Mouse (Mus musculus) brain, embryonic 18.5 days (tissue): ENCODE results near the gene Junb.

ENCODE experiments used
- DNase-seq: peaks from one replicate; pipeline ENCODE4 v3.0.0-alpha.2; 2012; ENCODE audit warnings: low read depth, low spot score

Junb gene

DNA sequence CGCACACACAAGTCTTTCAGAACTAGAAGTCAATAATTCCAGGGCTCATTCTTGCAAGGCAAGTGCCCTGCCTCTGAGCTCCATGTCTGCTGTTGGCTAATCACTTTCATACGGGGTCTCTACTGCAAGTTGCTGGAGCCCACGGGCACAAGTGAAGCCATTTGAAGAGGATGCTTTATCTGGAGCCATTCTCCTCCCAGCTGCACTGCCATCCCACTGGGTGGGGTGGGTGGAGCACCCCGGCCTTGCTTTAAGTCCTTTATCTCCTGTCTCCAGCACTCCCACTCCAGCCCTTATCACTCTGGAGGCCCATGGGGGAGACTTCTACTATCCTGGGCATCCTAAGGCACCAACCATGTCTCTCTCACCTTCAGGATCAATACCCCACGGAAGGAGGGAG lies 7.6 kb downstream of the Junb start:
- no peak for DNase-seq

GRCm38 (mm10) chr8:84970135-84970790 lies 8.3 kb downstream of the Junb start:
- no peak for DNase-seq

- no peak for DNase-seq
Measured at GRCm38 (mm10) chr8:84969241-84970134, 9.0 kb downstream of the Junb start, which contains the start of the genes Gm49661, Prdx2 and Rnaseh2a. Gene Gm49661, minus strand, starts transcription at chr8:84969433. Gene Prdx2, plus strand, starts transcription at chr8:84969587. Gene Rnaseh2a, minus strand, starts transcription at chr8:84969767.

DNA sequence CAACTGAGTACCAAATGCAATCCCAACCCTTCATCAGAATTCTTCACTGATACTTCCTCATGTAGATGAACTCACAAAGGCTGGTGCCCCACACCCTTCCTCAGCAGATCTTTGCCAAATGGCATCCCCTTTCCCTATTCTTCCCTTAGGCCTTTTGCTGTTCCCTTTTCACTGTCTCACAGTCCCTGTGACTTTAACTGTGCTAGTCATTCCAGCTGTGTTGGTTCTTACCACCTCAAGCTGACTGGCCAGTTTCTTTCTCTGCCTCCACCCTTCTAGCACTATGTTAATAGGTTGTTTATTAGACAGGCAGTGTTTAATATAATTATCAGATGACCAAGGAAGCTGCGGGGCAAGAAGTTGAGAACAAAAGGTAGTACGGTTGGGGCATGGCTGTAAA lies 9.9 kb downstream of the Junb start:
- DNase-seq: no peak

GRCm38 (mm10) chr8:84967532-84968304 lies 10.8 kb downstream of the Junb start:
- no peak for DNase-seq

DNA sequence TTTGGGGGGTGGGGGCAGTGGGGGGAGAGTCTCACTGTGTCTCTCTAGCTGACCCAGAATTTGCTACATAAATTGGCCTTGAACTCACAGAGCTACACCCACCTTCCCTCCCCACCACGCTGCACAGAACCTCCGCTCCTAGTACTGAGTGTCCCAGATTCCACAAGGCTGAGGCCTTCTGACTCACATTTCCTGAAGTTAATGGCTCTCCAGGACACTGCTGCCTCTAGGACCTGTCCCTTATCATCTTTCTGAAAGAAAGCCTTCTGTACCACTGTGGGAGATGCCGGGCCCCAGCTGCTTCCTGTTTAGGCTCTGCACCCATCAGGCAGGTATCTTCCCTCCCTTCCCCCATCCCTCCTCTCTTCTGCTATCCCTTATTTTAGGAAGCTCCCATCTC lies 11.9 kb downstream of the Junb start:
- DNase-seq: no peak

DNA sequence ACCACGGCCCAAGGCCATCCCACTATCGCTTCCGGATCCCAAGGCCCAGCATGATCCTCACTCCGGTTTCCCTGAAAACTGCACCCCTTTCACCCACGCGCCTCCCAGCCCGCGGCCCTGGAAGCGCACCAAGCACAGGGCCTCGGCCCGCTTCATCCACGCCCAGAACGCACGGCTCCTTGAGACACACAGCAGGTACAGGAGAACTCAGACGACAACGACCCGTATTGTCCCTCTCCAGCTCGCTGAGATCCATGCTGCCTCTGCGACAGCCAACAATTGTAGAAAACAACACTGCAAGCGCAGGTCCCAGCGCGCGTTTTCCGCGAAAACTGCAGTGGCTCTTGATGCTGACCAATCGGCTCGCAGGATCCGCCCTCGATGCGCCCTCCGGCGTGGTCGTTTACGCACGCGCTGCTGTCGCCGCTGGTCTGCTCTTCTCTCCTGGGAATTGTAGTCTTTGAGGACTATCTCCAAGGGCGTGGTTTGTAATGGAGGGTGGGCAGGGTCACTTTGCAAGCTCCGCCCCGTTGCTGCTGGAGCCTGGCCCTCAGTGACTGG lies 12.7 kb downstream of the Junb start:
- DNase-seq: peak; percentile 93

GRCm38 (mm10) chr8:84963952-84964351 lies 14.6 kb downstream of the Junb start:
- DNase-seq: no peak

DNA sequence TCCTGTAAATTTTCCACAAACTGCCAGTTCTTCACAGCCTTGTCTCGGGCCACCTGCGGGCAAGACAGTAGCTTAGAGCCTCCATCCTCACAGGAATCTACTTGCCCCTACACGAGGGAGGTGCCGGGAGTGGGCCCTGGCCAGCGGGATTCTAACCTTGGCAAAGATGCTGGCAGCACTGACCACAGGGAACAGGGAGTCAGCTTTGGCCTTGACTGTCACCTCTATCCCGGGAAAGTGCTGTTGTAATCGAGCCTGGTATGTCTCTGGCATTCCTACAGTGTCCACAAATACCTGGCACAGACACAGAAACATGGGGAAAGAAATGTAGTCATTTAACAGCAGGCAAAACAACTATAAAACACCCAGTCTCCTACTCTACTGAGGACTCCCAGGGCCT lies 18.7 kb downstream of the Junb start:
- no peak for DNase-seq

DNA sequence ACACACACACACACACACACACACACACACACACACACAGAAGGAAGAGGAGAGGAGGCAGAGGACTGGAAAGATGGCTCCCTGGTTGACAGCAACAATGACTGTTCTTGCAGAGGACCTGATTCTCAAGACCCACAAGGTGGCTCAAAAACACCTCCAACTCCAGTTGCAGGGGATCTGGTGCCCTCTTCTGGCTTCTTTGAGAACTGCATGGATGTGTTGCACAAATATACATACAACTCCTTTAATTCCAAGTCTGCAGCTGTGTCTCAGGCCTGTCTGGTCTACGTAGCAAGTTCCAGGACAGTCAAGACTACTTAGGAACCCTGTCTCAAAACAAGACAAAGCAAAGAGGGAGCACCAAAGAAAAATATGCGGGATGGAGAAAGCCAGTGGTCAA lies 21.8 kb downstream of the Junb start:
- DNase-seq: no peak

DNA sequence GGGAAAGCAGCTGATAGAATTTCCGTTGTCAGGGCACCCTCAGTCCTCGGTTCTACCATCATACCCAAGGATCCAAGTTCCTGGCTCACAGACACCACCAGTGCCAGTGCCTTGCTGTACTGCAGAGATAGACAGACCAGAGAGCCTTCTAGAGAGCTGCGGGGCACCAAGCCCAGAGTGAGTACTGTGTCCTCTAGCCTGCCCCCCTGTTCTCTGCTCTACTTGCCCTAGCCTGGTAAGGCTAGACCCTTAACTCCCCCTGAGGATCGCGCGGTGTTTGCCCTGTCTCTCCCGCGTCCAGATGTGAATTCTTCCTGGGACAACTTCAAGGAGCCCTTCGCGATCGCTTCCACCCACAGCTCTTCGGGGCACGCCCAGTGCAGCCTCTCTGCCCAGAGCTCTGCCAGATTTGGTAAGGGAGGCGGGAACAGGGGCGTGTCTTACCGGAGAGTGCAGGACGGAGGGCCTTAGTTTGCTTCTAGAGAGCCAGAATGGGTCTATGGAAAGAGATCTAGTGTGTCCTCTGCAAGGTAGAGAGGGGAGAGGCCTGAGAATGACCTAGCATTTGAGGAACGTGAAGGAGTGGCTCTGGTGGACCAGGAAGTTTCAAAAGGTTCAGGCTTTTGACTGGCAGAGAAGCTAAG lies 25.8 kb downstream of the Junb start:
- no peak for DNase-seq

GRCm38 (mm10) chr8:84949753-84950152 lies 28.8 kb downstream of the Junb start:
- DNase-seq: no peak

- DNase-seq: no peak
Measured at GRCm38 (mm10) chr8:84947241-84947545, 31.3 kb downstream of the Junb start.

DNA sequence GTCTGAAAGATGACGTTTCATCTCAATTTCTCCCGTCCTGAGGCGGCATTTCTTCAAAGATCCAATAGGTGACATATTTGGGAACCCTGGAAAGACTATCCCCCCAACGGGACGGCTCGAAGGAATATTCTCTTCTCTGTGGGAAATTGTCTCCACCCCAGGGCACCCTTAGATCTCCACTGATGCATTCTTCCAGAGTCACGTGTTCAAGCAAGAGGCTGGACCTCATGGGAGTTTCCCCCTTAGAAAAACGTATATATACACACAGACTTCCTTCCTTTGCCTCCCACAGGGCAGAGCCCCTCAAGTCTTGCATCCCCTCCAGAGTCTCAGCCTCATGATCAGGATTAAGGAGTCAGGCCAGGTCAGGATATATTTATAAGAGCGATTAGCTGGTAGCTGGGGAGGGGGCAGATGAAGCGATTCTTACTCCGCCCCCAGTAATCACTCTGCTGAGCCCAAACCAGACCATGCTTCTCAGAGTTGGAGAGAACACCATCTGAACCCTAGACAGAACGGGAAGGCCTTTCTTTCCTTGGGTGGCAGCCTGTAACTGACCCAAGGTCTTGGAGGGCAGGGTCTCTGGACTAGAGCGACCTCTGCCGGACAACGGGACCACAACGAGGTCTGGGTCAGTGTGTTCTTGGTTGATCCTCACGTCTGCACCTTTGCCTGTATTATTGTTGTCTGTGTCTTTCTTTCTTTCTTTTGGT lies 31.8 kb downstream of the Junb start, which contains the start of gene Rtbdn:
Gene Rtbdn (plus strand): TSS at position 464 of the 713 bp plus-strand sequence.
- no peak for DNase-seq

GRCm38 (mm10) chr8:84945633-84946527 lies 32.6 kb downstream of the Junb start:
- DNase-seq: no peak

DNA sequence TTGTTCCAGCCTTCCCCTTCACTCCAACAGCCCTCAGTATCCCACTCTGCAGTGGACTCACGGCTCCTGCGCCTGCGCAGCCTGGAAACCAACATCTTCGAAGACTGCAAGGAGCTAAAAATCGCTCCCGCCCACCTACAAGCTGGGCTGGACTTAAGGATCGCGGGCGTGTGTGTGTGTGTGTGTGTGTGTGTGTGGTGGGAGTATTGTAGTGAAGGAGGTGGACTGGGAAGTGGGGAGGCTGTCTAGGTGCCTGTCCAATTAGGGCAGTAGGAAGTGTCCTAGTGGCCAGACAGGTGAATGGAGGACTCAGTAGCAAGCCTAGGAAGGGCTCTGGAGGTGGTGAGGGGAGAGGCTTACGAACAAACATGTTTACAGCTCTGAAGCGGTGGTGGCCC lies 33.3 kb downstream of the Junb start:
- no peak for DNase-seq

DNA sequence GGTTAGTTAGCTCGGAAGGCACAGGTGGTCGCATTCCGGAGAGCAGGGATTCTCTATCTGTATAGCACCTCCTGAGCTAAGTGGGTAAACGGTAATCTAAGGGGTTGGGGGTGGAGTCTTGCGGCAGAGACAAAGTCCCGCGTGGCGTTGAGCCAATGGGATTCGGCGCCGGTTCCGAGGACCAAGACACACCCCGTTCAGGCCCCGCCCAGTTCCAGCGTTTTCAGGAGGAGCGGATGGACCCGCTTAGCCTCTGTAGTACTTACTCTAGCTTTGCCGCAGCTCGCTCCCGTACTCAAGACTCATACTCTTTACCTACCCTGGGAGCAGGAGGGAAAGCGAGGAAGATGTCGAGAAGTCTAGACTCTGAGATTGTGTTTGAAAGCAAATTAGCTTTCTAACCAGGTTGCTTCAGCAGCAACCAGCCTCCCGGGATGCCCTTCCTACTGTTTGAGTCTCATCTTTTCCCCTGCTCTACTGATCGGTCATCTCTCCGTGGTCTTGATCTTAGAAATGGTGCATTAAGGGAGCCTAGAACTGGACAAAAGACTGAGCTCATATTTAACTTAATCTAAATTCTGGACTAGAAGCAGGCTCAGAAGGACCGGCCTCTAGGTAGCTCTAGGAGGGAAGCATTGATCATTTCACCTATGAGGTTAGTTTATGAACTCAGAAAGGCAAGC lies 33.9 kb downstream of the Junb start:
- no peak for DNase-seq

DNA sequence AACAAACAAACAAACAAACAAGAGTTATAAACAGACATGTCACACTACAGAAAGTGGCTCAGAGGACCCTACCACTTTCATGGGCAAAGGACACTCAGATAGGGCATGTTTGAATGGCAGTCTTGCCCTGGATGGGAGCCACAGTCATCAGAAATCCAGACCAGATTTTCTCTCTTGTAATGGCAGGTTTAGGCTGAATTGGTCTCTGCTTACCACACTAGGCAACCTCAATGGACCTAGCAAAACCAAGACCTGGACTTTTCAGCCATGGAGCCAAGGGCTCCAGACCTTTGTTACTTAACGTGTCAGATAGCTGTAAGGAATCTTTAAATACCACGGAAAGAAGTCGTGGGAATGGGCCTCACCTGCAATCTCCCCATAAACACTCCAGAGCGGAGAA lies 34.8 kb downstream of the Junb start:
- no peak for DNase-seq
